Mouse (Mus musculus) urinary bladder, postnatal 4 days (tissue): ENCODE measurements around the gene Acot5.
"Not testable (repeated sequence)": the region's sequence is repeated elsewhere in the genome, so short reads cannot be mapped to it uniquely, and the experiment has no call there.

Experiments
- DNase-seq, 2 experiments: peaks; one replicate each; pipeline ENCODE4 v3.0.0; 2021 to 2022; ENCODE audit warnings: low spot score in 2 of 2

Gene Acot5

DNA sequence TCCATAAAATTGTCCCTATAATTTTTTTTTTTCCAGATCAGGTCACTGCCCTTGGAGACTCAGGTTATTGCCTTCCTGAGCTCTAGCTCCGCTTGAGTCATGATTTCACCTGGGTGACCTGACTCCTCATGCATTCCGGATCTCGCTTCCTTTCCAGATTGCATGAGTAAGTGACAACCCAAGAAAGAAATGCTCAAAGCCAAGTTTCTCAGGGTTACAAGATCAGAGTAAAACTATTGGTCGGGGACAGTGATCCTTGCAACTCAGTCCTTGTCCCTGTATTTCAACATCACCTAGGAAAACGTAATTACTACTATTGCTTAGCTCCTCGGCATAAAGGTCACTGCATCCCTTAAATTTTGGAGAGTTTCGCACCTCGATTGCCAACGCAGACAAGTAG is at the start of gene Acot5:
Gene Acot5, plus strand, starts transcription at position 340 of the 400 bp plus-strand sequence.
- no peak for DNase-seq

DNA sequence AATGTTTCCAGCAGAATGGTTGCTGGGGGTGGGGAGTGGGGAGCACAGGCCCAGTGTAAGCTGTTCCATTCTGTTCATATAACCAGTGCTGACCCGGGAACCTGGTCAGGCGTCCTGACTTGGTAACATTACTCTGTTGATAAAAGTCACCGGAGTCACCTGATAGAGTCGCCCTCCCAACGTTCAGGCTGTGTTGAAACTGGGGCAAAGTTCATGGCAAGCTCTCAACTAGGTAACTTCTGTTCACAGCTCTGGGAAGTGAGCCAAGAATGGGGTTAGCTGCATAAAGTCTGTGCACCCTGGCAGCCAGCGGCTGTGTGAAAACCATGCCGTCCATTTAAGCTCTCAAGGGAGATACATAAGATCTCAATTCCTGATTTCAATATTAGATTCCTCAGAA is 48.6 kb upstream of the Acot5 start:
- peak; percentile 41 to 67 for DNase-seq

DNA sequence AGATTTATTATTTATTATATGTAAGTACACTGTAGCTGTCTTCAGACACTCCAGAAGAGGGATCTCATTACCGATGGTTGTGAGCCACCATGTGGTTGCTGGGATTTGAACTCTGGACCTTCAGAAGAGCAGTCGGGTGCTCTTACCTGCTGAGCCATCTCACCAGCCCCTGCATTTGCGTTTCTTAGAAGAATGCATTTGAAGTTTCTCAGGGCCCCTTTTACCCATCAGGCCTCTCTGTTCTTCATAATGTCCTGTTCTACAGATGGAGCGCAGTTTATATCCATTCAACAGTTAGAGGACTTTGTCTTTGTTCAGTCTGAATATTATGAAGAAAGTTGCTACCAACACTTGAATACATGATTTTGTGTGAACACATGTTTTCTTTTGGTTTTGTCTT is 46.9 kb upstream of the Acot5 start:
- not testable (repeated sequence) for DNase-seq

DNA sequence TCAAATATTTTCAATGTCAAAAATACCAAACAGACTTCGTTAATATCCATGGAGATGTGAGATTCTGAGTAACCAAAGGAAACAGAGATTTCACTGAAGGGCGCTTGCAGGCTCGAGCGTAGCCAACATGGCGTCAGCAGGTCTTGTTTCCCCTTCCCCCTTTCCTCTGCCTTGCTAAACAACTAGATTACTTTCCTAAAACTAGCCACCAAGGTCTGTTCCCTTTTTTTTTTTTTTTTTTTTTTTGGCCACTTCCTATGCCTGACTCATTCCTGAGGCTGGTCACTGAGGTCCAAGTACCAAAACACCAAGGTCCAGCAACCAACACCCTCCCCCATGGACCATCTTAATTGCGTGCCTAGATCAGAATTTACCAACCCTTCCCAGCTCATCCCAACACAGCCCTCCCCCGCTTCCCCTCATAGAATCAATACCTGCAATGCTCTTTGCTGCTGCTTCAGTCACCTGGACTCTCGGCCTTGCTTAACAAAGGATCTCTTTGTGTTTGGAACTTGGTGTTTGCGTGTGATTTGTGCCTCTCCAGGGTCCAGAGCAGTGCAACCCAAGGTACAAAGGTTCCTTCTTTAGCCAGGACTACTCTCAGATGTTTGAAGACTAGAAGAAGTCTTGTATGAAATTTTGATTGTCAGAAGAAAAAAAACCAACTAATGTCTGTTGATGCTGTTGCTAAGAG is 45.9 kb upstream of the Acot5 start:
- DNase-seq, result no peak

DNA sequence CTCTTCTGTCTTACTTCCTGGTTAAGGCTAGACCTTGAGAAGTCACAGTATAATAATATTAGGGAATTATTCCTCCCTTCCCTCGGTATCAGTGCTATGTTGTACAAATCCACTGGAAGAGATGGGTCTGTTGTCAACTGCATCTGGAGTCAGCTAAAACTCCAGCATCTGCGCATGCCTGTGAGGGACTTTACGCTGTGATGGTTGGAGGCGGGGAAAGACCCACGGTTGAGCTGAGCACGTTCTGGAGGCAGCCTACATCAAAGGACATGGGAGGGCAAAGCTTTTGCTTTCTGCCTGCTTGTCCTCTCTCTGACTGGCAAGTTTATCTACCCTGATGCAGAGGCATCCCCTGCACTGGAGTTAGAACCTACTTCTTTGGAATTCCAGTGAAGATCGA is 43.2 kb upstream of the Acot5 start:
- DNase-seq, result no peak

DNA sequence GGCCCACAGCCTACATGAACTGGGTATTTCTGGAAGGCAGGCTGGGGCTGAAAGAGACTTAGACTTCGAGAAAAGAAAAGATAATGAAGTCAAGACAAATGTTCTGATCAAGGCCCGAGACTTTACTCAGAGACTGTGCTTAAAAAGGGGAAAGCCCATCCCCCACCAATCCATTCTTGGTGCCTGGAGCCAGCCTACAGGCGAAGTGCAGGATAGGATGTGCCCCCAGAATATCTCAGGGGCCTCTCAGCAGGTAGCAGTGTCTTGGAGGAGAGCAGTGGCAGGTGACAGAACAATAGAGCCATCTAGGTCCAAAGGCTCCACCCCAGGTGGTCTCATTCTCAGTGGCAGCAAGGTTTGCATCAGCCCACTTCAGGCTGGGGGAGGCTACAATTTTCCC is 40.8 kb upstream of the Acot5 start:
- DNase-seq, result not testable (repeated sequence)

DNA sequence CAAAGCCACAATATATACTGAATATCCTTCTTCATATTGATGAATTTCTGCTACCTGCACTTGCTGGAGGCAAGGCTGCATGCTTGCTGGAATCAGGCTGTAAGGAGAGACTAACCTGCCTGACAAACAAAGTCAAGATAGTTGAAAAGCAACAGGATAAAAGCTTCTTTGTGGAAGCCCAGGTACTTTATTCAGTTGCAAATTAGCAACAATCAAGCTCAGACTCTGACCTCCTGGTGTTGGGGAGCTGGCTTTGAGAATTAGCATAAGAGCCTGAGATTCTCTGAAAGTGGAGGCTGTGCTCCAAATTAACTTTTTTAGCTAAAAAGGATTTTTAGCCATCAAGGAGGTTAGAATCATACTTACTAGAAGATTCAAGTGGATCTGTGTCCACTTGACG is 40.1 kb upstream of the Acot5 start:
- not testable (repeated sequence) for DNase-seq

DNA sequence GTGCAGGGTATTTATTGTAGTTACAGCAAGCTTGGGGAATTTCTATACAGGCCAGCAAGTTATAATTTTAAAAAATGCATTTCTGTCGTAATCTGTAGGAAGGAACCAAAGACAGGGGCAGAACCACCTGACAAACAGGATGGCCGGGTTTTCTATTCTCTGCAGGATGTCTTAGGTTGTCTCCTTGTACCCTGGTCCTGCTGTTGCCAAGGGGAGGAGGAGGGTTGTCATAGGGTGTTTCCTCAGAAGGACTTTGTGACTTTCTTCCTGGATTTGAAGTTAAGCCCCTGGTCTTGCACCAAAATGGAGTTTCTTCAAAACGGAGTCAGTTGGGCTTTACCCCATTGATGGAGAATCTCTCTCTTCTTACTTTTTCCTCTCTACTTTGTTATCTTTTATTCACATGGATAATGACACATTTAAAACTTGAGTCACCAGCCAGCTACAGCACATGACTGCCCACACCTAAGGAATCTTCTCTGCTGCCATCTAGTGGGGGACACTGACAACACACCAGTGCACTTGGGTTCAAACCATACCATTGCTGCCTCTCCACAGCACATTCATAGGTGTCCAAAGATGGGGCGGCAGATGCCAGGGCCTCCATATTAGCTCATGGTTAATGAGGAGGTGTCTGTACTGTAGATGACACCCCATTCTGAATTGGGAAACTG is 38.3 kb upstream of the Acot5 start:
- peak; percentile 49 to 75 for DNase-seq

DNA sequence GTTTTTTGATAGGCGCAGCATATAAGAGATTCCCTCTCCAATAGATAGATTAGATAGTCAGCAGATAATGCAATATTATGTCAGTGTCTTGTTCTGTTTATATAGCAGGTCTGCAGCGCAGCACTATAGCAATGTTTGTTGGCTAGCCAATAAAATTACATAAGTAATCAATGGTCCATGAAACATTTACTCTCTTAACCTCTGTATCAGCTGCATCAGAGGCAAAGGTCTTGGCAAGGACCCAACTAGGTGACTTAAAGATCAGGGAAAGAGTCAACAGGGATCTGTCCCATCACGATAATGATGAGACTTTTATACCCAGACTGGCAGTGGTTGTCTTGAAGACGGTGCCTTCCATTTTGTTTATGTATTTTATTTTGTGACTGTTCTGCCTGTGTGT is 36.3 kb upstream of the Acot5 start:
- DNase-seq, result no peak

DNA sequence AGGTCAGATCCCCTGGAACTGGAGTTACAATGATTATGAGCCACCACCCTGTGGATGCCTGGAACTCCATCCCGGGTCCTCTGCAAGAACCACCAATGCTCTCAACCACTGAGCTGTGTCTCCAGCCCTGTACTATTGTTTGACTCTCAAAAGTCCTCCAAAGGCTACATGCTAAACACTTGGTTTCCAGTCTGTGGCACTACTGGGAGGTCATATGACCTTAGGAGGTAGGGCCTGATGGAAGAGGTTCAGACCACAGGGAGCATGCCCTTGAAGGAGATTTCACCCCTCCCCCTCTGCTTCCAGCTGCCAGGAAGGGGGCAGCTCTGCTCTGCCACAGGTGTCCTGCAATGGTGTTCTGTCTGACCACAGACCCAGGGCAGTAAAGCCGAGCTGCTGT is 35.8 kb upstream of the Acot5 start:
- DNase-seq, result not testable (repeated sequence)

DNA sequence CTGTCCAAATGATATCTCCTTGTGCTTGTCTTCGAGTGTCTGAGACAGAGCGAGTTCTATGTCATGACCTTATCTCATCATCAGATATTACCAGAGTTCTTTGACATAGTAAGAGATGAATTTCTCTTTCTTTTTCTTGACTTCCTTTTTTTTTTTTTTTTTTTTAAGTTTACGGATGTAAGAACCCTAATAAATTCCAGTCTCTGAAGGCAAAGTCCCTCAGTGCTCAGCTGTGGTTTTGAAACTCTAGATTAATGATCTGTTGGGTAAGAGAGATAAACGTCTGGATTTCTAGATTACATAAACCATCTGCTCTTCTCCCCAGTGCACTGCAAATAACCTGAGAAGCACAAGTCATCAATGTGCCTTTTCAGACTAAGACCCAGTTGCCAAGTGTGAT is 35.0 kb upstream of the Acot5 start:
- no peak for DNase-seq

DNA sequence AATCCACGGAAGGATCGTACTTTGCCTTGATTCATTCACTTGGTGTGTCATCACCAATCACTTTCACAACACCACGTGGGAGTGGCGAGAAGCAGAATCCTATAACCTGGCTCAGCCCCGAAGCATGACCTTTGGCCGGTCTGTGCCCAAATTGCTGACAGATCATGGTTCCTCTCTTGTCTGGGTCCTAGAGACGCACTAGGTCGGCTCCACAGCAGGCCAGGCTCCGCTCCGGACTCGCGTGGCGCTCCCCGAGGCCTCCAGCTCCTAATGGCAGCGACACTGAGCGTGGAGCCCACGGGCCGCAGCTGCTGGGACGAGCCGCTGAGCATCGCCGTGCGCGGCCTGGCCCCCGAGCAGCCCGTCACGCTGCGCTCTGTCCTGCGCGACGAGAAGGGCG is 30.9 kb upstream of the Acot5 start, which contains the start of gene Acot4:
Gene Acot4, plus strand, starts transcription at position 139 of the 400 bp plus-strand sequence.
- not testable (repeated sequence) for DNase-seq

DNA sequence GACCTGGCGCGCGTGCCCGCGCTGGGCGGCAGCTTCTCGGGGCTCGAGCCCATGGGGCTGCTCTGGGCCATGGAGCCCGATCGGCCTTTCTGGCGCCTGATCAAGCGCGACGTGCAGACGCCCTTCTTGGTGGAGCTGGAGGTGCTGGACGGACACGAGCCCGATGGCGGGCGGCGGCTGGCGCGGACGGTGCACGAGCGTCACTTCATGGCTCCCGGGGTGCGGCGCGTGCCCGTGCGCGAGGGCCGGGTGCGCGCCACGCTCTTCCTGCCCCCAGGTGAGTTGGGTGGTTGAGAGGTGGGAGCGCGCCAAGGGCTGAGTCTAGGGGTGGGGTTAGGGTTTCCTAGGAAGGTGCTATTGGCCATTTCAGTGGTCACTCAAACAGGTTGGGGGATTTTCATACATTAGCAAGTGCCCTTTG is 30.4 kb upstream of the Acot5 start, which contains the start of gene Gm49366:
Gene Gm49366, plus strand, starts transcription at position 245 of the 421 bp plus-strand sequence.
- DNase-seq, result peak in 1 of 2 experiments; percentile 34

DNA sequence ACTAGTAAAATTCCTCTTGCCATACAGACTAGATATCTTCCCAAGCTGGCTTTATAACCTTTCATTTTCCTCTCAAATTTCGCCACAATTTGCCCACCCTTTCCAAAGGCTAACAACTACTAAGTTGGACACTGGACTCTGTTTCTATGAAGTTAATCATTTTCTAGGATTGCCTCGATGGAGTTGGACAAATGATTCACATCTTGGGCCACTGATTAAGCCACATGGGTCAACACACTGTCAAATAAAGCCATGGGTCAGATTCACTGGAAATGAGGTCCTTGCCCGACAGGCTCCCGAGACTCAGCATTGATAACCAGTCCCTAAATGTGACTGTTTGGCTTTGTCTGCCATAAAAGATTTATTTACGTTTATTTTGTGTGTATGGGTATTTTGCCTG is 26.9 kb upstream of the Acot5 start:
- no peak for DNase-seq

DNA sequence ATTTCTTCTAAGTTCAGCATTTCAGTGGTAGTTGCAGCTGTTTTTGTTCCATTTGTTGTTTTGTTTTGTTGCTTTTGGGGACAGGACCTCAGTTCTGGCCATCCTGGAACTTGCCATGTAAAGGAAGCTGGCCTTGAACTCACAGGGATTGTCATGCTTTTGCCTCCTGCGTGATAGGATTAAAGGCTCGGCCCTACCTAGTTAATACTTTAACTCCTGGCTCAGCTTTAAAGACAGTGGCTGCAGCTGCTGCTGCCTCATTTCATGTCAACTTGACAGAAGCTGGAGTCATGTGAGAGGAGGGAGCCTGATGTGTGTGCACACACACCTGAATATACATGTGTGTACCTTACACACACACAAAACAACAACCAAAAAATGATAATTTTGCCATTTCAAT is 25.1 kb upstream of the Acot5 start:
- no peak for DNase-seq

DNA sequence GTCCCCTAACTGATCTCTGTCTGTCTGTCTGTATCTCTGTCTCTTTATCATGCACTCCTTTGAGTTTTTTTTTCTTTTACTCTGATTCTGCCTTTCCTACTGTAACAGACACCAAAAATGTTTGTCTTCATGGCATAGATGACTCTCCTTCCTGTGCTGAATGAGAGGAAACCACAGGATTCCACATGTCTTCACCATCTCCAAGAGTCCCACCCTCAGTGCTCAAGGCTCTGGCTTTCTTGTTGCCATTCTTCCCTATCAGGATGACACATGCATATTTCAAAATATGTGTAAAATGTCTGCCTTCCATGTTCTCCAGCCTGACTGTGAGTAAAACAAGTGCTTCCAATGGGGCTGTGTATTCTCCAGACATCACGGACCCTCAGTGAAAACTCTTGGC is 22.2 kb upstream of the Acot5 start:
- no peak for DNase-seq

DNA sequence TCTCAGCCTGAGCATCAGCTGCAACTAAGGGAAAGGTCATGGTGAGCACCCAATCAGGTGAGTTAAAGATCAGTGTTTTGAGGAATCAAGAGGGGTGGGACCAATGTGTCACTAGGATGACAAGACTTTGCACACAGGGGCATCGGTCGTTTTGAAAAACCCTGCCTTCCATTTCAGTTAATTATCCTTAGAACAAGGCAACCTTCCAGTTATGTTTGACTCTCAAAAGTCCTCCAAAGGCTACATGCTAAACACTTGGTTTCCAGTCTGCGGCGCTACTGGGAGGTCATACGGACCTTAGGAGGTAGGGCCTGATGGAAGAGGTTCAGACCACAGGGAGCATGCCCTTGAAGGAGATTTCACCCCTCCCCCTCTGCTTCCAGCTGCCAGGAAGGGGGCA is 18.4 kb upstream of the Acot5 start:
- DNase-seq, result not testable (repeated sequence)

DNA sequence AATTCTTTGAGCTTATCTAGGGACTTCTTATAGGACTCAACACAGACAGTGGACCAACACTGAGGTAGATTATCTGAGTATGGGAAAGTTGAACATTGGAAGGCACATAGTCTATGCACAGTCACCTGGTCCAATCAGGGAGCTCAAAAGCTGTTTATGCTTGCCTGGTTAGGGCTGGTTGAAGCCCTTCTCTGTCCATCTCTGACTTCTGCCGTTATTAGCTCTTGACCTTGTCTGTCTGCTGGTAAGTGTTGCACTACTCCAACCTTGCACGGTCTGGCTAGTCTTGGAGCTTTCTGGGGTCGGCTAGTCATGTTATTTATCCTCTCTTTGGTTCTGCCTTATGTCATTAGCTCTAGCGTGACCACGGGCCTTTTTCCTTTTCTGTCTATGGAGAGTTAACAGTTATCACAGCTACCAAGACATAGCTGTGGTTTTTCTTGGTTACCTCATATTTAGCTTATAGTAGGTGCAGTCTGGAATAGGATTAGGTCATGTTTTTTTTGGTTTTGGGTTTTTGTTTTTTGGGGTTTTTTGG is 17.1 kb upstream of the Acot5 start, which contains the start of gene Acot3:
Gene Acot3, plus strand, starts transcription at position 208 of the 538 bp plus-strand sequence.
- DNase-seq, result no peak

DNA sequence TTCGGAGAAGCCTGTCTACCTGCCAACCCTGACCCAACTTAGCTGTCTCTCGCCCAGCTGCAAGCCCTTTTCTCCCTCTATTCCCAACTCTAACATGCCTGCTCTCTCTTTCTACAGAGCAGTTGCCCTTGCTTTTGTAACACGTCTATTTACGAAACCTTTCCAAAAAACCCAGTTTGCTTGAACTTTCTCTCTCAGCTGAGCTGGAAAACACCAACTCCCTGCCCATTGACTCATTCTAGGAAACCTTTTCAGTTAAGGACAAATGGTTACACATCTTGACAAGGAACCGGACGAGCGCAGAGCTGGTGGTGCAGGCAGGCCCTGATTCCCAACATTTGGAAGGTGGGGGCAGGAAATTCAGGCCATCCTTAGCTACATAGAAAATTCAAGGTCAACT is 16.5 kb upstream of the Acot5 start:
- DNase-seq, result no peak

DNA sequence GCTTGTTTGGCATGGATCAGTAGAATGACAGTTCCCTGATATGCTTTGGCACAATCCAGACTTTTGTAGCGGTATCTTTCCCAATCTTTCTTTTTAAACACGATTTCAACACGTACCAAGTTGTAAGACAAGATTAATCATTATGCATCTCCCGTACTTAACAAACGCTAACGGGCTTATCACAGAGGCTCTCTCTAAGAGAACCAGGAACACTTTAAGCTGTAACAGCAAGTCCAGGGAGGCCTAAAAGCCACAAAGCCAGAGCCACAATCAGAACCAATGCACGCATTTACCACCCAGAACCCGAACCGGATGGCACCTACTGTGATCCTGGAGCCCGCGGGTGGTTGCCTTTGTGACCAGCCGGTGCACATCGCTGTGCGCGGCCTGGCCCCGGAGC is 16.0 kb upstream of the Acot5 start:
- DNase-seq, result no peak

DNA sequence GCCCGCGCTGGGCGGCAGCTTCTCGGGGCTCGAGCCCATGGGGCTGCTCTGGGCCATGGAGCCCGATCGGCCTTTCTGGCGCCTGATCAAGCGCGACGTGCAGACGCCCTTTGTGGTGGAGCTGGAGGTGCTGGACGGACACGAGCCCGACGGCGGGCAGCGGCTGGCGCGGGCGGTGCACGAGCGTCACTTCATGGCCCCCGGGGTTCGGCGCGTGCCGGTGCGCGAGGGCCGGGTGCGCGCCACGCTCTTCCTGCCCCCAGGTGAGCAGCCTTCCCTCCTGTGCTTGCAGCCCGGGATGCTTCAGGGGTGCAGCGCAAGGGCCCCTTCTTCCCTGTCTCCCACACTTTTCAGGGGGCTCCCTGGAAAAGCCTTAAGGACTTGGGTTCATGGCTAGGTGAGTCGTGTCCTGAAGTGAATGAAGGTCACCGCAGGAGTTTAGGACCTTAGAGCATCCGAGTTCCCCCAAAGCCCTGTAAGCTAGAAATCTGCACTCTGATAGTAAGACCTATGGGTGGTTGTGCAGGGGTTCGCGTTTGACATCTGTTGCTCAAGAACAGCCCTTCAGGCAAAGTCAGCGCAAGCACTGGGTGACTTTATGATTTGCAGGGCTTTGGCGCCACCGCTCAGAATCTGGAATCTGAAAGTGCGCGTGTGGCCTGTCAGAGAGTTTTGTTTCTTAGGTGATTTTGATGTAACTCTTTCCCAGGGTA is 15.3 kb upstream of the Acot5 start:
- no peak for DNase-seq

DNA sequence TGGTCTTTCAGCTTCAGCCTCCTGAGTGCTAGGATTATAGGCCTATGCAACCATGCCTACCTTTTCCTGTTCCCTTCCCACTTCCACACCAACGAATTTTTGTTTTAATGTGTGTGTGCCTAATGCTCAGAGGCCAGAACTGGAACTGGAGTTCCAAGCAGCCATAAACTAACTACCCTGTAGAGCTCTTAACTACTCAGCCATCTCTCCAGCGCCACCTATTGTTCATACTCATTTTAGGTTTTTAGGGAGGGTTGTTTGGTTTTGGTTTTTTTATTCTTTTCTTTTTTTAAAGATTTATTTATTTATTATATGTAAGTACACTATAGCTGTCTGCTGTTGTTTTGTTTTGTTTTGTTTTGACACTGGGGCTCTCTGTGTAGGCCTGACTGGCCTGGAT is 8.2 kb upstream of the Acot5 start:
- no peak for DNase-seq
